In the genomic region with DNA sequence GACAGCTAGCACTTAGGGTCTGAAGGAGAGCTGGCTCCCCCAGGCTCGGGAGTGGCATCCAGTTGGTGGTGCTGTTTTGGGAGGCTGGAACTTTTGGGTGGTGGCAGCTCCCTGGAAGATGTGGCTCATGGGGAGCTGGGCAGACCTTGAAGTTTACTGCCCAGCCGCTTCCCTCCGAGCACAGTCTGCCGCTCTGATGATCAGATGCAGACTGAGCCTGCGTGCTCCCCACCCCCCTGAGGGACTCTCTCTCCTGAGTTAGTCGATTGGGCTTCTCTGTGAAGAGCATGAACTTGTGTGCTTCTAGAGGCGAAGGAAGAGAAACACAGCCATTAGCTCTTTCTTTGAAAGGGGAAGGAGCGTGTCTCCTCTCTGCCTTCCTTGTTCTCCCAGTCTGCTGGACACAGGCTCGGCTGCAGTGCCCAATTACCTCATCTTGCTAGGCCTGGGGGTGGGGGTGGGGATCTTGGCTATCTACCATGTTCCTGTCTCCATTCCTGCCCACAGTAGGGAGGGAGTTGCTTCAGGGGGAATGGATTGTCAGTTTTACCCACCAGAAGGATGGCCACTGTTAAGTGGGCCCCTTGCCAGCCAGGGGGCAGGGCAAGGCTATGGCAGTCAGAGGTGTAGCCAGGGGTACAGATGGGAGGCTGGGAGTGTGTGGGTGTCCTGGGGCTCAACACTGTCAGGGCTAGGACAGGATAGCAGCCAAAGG, we compare ENCODE assay signal across 8 mouse cellular contexts. TPM values are rescaled to one million over a fixed set of nuclear protein-coding genes. Genes with fewer than 3 reads are reported as not detected.
DNase-seq lines count a peak whose midpoint lies in the region; ATAC-seq and TF ChIP-seq lines count a peak whose summit lies in the region.

No protein-coding gene starts in this region.

- DNase-seq in lung, postnatal 0 days (ENCODE audit: low spot score), result peak; percentile 59
- no peak for DNase-seq in lung, postnatal 36 days
- peak; percentile 58 to 72 for DNase-seq in cerebellum, postnatal 36 days
- DNase-seq in heart, postnatal 0 days (ENCODE audit: low spot score), result peak; percentile 26
- peak; percentile 34 for DNase-seq in retina, embryonic 14.5 days (ENCODE audit: low spot score)
- no peak for DNase-seq in embryo, embryonic 11 days
- DNase-seq in left cerebral cortex, adult 11 months (ENCODE audit: low spot score), result no peak
- DNase-seq in right cerebral cortex, postnatal 10 days (ENCODE audit: low spot score in 2 of 2), result no peak

- H3K36me3 ChIP-seq in lung, postnatal 0 days (ENCODE audit: insufficient read depth, low read length), result no peaks in the 10 kb centered on the region
- H3K36me3 ChIP-seq in heart, postnatal 0 days (replicated peaks; ENCODE audit: control insufficient read depth, insufficient read depth, low read length), result no peaks in the 10 kb centered on the region

- peaks cover 5% of the 10 kb centered on the region; the same call in 1 of the 2 replicates for H3K4me1 ChIP-seq in lung, postnatal 0 days (ENCODE audit: insufficient read depth, low read depth, low read length)
- peaks cover 16% of the 10 kb centered on the region; the same call in 1 of the 2 replicates for H3K4me1 ChIP-seq in heart, postnatal 0 days (ENCODE audit: control insufficient read depth, insufficient read depth)

- no peak for TF ChIP-seq CTCF in lung, postnatal 0 days (IDR thresholded peaks at IDR 0.05)
- TF ChIP-seq CTCF in heart, postnatal 0 days (IDR thresholded peaks at IDR 0.05; ENCODE audit: low read depth), result no peak

- no peak overlapping the region for H3K9ac ChIP-seq in lung, postnatal 0 days (replicated peaks; ENCODE audit: low read depth)
- no peak overlapping the region for H3K9ac ChIP-seq in heart, postnatal 0 days (replicated peaks; ENCODE audit: low read depth, low read length)

- H3K9me3 ChIP-seq in lung, postnatal 0 days (ENCODE audit: low read length), result no peaks in the 10 kb centered on the region
- H3K9me3 ChIP-seq in heart, postnatal 0 days (replicated peaks; ENCODE audit: control insufficient read depth, low read length), result no peaks in the 10 kb centered on the region

- peak; percentile 67 for ATAC-seq in lung, postnatal 0 days
- ATAC-seq in heart, postnatal 0 days (ENCODE audit: insufficient read depth, low read depth), result peak; percentile 47; the same call in 1 of the 2 replicates

- no peaks in the 10 kb centered on the region for H3K27me3 ChIP-seq in lung, postnatal 0 days (replicated peaks; ENCODE audit: insufficient read depth, low read length)
- H3K27me3 ChIP-seq in heart, postnatal 0 days (ENCODE audit: control insufficient read depth, insufficient read depth, low read length), result no peaks in the 10 kb centered on the region

- H3K4me3 ChIP-seq in lung, postnatal 0 days (ENCODE audit: low read depth, low read length), result no peak overlapping the region
- H3K4me3 ChIP-seq in heart, postnatal 0 days (ENCODE audit: low read depth, low read length), result no peak overlapping the region

- no peak for TF ChIP-seq EP300 in lung, postnatal 0 days (IDR thresholded peaks at IDR 0.05)
- no peak for TF ChIP-seq EP300 in heart, postnatal 0 days (IDR thresholded peaks at IDR 0.05; ENCODE audit: low read depth)

- 37% methylated on average over 9 of the region's 9 CpGs for WGBS in lung, postnatal 0 days
- WGBS in heart, postnatal 0 days, result 29% methylated on average over 9 of the region's 9 CpGs

- no peak overlapping the region for H3K4me2 ChIP-seq in lung, postnatal 0 days (replicated peaks; ENCODE audit: low read depth, low read length)
- no peak overlapping the region for H3K4me2 ChIP-seq in heart, postnatal 0 days (ENCODE audit: low read depth, low read length)

- H3K27ac ChIP-seq in lung, postnatal 0 days (ENCODE audit: low read length), result no peak overlapping the region
- H3K27ac ChIP-seq in heart, postnatal 0 days (ENCODE audit: low read depth), result peak overlapping the region; percentile 32; the same call in 1 of the 2 replicates

RNA-seq across cellular contexts. Expression of gene Ntpcr, which starts 26.8 kb away (rescaled TPM):
- 31.2 and 34.0 TPM in 2 replicates for polyA plus RNA-seq in lung, postnatal 0 days (2015; fragmentation: Nextera tagmentation; extraction: Ambion mirVana)
- 30.6 and 35.1 TPM in 2 replicates for total RNA-seq in heart, postnatal 0 days (2014; rRNA removed; ENCODE audit: low replicate concordance)
- 34.7 and 39.3 TPM in 2 replicates for polyA plus RNA-seq in heart, postnatal 0 days (2015; fragmentation: Nextera tagmentation; extraction: Ambion mirVana)

Comparison
In these comparisons a context has a peak if more than half of its experiments do, and no peak if none do; other contexts are left out.
1. DNase-seq: peak in lung, postnatal 0 days (single experiment), cerebellum, postnatal 36 days (2 of 2), heart, postnatal 0 days (single experiment) and retina, embryonic 14.5 days (single experiment); none in lung, postnatal 36 days (single experiment), embryo, embryonic 11 days (single experiment), left cerebral cortex, adult 11 months (single experiment) and right cerebral cortex, postnatal 10 days (0 of 2).